Mouse (Mus musculus) right cerebral cortex, adult 18-20 months (tissue): ENCODE results near the gene Sugct.
A peak's percentile ranks its signal among the peaks of the same experiment; 100 is the strongest.

Experiments
- DNase-seq: peaks from one replicate; pipeline ENCODE4 v3.0.0; 2022; ENCODE audit warnings: mixed read lengths

Sugct gene

DNA sequence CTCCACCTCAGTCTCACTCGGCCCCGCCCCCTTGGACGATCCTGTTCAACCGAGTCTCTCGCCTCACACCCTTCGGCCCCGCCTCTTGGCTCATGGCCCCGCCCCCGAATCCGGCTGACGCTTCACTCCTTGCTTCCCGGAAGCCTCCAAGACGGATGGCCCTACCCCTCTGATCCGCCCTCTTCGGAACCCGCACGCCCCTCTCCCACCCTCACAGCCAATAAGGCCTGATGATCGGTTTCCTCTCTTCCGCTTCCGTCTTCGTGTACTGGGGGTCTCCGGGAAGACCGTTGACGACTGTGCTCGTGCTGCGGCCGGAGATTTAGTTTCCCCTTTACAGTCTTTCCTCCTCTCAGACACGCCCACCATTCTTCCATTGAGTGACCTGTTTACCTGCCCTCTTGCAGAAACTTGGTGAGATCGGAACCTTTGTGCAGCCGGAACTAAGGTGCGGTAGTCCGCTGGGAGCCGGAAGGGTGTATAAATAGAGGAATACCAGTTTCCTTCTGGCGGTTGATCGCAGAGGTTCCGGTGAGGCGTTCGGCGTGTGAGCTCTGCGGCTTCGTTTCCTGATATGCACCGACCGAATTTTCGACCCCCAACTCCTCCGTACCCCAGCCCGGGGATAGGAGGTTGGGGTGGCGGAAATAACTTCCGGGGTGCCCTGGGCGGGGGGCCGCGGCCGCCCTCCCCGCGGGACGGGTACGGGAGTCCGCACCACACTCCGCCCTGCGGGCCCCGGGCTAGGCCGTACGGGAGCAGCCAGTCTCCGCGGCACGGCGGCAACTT lies at the start of gene Sugct, which contains the start of gene Mplkip:
Sugct (minus strand) TSS at position 643 of the 789 bp plus-strand sequence.
Mplkip (plus strand) TSS at position 282 of the 789 bp plus-strand sequence.
- DNase-seq, result peak; percentile 100

DNA sequence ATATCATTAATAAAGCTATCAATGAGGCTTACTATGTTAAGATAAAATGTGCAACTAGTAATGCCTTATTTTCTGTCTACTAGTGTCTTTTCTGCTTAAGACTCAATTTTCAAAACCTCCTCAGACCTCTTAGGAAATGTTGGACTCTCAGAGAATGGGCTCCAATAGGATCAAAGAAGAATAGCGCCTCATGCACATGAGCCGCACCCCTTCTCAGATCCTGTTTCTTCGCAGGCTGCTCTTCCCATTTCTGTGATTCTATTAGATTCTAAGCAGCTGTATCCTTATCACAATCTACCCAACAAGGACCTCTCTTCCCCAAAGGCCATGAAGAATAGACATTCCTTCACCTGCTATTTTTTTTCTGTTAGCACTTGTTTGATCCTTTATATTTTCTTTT lies 33.4 kb upstream of the Sugct start:
- DNase-seq, result no peak

DNA sequence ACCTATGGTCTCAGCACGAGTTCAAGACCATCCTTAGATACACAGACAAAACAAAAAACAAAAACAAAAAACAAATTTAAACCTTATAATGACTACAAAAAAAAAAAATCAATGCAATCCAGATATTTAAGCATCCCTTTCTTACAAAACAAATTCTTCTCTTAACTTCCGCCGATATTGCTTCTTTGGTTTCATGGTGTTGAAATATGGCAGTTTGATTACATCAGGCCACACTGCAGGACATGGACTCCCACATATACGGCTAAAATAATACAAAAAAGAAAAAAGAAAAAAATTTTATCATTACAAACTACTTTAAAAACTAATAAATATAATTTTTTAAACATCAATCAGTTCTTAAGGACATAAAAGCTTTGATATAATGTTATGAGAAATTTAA lies 32.6 kb upstream of the Sugct start:
- DNase-seq, result no peak

DNA sequence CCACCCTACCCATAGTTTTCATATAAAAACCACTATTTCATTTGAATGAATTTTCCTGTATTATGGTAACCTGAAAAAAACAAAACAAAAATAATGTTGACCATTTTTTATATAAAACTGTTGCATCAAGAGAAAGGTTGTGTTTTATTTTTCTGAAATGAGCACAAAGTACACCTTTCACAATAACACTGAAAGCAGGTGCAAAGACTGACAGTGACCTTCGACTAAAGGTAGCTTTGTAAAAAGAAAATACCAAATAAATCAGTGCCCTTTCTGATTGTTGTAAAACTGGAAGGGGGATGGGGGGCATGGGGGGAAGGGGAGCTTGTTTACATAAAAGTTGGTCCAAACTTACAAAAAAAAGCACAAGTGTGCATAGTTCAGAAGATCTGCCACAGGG lies 22.0 kb upstream of the Sugct start:
- DNase-seq, result no peak

DNA sequence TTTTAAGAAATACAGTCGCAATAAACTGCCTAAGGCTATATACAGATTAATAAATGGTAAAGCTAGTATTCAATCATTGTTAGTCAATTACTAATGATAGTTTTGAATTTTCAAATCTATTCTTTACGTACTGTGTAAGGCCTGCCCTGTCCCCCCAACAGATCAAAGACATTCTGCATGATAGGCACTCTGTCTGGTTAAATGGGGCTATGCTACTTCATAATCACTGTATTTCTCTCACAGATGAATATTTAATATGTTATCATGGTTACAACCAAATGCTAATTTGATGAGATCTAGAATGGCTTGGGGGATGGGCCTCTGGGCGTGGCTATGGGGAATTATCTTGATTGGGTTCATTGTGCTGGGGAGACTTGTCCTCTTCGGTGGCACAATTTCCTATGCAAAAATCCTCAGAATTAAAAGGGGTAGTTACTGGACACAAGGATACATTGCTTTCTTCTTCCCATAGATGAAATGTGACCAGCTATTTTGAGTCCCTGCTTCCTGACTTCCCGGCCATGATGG lies 13.5 kb upstream of the Sugct start:
- DNase-seq, result no peak

DNA sequence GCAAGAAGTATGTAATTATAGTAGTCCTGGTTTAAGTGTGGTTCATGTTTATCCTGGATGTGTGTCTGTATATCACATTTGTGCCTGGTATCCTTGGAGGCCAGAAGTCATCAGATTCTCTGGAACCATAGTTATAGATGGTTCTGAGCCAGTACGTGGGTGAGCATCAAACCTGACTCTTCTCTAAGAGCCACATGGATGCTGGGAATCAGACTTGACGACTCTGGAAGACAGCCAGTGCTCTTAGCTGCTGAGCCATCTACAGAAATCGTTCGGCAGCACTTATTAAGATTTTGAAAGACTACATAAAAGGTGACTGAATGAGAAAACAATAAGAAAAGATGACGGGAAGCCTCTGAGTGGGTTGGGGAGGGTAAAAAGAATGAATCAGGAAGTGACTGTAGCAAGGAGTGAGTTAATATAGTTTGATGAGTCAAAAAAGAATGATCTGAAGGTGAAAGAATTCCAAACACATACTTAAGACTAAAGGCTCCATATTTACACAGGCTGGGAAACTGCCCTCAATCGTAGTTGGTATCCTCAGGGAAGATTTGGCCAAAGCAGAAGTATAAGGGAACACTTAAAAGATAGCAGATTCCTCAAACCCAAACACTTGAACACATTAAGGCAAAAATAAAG lies 10.0 kb upstream of the Sugct start:
- DNase-seq, result peak; percentile 39

DNA sequence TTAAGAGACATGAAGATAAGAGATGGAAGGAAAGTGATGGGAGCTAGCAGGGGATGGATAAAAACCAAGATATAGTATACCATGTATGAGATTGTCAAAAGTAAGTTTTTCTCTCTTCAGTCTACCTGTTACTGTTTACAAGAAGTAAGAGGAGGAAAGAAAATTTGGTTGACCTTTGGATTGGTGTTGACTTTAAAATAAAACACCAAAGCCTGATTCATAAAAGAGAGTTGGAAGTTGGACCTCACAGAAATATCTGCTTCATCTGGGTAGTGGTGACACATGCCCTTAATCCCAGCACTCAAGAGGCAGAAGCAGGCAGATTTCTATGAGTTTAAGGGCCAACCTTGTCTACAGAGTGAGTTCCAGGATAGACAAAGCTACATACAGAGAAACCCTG lies 7.0 kb upstream of the Sugct start:
- DNase-seq, result no peak

DNA sequence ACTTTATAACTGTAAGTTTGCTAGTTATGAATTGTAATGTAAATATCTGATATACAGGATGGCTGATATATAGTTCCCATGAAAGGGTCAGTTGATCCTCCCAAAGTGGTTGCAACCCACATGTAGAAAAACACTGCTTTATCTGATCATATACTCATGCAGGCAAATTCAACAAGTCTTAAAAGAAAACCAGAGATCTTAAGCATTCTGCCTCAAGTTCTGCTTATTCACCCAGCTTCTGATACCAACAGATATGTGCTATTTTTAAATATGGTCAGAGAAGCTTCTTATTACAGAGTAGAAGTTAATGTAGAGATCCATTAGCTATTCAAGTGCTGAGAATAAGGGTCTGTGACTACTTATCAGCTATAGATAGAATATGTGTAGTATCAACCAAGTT lies 6.0 kb upstream of the Sugct start:
- DNase-seq, result no peak

DNA sequence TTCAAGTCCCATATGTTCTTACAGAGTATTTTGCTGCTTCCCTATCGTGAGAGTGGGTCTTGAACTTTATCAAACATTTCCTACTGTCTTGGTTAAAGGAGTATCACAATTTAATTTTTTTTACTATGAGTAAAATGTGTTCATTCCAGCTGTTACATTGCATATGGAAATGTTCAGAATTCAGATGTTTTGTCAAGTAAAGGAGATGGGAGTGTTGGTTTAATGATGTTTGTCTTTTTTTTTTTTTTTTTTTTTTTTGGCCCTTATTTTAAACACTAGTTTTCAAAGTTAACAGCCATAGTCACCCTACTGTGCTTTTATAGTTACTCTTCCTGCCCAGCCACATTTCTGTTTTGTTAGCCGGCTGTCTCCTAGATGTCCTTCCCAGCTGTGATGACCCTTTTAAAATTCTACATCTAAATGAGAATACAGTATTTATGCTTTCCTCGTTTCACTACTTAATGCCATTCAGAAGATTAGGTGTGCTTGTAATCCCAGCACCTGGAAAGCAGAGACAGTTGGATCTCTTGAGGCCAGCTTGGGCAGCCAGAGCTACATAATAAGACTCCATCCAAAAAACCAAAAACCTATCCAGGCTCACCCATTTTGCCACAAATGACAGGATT lies 4.8 kb upstream of the Sugct start:
- no peak for DNase-seq

DNA sequence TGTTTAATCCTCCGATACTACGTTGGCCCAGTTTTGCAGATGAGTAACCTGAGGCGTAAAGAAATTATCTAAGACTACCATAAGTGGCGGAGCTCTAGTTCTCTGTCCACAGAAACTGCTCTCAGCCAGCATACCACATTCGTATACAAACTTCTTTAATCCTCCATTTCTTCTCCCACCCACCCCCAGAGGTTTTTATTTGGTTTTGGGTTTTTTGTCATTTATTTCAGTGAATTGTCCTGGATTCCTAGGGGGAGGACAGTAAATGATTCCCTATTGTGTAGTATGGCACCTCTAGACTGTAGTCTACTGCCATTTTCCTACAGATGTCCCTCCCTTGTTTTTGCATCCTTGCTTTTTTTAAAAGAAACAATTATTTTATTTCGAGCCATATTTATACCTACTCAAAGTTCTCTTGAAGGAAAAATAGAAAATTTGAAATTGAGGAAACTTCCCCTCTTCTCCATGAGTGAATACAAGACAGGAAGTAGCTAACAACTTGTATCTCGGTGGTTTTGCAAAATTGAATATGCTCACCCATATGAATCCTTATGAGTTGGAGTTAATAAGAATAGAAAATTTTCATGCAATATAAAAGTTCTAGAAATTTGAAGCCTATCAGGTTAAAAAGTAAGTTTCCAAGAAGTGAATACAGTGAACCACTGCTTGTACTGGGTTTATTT lies 686 bp upstream of the Sugct start:
- no peak for DNase-seq

DNA sequence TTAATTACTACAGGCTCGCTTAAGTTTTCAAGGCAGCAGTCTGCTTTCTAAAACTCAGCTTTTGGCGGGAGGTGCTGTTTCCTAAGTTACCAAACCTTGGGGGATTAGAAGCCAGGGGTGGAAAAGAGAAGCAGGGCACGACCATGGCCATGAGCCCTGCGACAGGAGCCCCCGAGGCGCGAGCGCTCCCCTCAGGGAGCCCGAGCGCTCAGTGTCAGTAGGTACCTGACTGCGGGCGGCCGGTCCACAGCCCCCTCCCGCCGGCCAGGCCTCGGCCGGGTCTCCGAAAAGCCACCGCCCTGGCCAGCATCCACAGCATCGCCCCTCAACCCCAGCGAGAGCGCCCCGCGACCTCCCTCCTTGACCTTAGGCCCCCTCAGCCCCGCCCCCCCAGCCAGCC lies 939 bp downstream of the Sugct start:
- no peak for DNase-seq

DNA sequence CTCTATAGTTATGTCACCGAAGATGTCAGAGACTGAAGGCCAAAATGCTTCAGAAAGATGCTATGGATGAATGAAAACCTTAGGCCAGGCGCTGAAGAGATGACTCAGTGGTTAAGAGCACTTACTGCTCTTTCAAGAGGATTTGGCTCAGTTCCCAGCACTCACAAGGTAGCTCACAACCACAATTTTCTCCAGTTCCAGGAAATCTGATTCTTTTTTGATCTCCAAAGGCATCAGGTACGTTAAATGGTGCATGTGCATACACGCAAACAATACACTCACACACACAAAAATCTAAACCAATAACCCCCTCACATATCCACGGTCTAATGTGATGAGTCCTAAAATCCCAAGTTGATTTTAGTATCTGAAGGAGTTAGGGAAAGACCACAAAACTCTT lies 1.5 kb downstream of the Sugct start:
- no peak for DNase-seq

DNA sequence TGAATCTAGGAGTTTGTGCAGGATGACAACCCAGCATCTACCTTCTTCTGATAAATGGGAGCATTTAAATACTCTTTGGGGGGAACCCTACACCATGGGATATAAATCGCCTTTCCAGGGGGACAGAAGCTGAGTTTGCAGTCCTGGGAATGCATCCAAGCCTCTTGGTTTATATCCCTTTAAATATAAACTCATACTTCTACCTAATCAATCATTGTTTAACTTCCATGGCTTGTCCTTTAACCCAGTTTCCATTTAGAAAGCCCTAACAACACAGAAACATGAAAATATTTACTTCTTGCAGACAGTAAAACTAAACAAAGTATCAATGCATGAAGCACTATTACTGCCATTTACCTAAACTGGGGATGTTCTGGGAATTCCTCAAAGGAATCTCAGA lies 3.9 kb downstream of the Sugct start:
- DNase-seq, result no peak

DNA sequence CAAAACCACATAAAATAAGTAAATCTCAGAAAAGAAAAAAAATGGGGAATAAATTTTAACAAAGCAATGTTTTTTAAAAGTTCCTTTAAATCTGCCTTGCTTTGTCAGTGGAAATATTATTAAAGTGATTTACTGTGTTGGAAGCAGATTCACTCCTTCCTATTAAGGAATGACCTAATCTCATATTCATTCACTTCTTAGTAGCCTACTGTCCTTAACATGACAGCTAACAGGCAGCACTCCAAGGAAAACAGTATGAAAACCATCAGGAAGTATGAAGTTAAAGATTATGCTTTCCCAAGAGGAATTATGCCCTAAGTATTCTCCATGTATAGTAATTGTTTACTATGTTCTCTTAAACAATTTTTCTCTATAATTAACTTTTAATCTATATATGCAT lies 4.7 kb downstream of the Sugct start:
- DNase-seq, result no peak

DNA sequence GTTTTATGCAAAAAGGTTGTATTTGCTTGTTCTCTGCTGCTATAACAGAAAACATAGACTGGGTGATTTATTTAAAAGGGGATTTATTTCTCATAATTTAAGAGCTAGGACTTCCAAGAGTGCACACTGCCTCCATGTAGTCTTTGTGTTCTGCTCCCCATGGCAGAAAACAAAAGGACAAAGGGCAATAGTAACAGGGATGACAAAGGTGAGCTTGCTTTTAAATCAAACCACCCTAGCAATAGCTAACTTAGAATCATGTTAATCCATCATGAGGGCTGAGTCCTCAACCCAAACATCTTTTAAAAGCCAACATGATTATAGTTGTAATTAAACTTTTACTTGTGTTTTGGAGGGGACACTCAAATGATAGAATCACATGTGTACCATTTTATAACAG lies 5.9 kb downstream of the Sugct start:
- DNase-seq, result no peak

DNA sequence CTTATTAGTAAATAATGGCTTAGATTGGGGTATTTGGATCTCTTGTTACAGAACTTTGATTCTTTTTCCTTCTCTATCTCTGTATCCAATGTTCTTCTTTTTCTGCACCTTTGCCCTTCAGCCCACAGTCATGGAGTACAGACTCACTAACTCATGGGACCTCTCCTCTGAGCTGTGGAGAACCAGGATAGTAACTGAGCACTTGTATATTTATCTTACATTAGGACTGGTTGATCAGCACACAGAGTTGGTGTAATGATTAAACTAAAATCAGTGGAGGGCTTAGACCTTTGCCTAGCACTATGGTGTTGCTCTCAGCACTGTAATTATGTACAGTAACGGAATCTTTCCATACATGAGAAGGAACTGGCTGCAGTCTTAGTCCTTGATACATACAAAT lies 24.2 kb downstream of the Sugct start:
- DNase-seq, result no peak

DNA sequence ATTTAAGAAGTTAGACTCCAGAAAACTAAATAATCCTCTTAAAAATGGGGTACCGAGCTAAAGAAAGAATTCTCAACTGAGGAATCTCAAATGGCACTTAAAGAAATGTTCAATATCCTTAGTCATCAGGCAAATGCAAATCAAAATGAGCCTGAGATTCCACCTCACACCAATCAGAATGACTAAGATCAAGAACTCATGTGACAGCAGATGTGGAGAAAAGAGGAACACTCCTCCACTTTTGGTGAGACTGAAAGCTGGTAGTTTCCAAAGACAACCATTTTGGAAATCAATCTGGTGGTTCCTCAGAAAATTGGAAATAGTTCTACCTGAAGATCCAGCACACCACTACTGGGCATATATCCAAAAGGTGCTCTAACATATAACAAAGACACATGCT lies 28.0 kb downstream of the Sugct start:
- no peak for DNase-seq

DNA sequence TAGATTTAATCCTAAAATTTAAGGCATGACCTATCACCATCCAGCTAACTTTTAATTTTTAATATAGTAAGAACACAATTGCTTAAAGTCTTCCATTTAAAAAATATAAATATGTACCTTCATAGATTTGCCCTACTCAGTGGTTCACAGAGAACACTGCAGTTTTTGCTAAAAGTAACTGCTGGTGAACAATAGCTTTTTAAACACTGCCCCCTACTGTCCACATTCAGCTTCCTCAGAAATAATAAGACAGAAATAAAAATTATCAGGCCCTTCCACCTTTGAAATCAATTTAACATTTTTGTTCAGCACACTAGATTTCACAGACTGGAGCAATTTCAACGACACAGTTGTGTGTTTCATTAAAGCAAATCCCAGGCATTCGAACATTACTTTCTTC lies 53.1 kb downstream of the Sugct start:
- DNase-seq, result no peak

DNA sequence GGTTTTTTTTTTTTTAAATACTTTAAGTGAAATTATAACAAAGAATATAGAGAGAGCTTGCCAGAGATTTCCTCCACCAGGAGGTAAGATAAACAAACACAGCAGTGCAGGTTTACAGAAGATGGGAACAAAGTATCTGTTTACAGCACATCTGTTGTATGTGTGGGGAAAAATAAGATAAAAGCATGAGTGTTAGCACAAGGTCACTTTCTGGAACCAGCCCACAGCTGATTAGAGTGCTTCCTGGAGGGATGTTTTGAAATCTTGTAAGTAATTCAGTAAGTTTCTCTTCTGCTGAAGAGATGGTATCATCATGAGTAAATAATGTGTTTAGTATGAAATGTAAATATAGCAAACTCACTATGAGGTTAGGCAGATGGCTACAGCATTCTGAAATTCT lies 57.3 kb downstream of the Sugct start:
- no peak for DNase-seq

DNA sequence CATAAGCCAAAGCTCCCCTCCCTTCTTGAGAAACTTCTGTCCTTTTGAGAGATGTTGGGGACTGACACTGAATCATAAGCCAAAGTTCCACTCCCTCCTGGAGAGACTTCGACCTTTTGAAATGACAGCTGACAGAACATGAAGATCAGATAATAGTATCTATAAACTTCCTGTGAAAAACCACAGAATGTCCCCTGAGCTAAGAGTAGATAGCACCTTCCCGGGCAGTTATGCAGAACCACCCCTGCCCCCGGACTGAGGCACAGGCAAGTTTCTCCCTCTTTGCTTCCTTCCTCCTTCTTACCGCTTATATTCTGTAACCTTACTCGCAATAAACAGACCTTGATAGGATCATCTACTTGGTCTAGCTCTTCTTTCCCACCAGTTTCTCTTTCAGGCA lies 68.2 kb downstream of the Sugct start:
- no peak for DNase-seq

DNA sequence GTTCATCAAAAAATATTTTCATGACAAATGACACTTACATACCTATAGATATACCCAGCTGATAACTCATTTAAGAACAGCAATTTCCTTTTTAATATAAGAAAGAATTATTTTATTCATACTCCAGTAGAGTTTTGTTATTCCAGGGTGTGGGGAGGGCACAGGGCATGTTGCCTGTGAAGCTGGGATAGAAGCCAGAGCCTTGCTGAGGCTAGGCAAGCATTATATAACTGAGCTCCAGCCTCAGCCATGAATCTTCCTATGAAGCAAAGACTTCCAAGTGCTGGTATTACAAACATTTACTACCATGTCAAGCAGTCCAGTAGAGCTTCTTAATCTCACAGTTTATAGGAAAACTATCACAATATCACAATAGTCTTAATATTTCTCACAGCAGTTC lies 70.4 kb downstream of the Sugct start:
- no peak for DNase-seq

DNA sequence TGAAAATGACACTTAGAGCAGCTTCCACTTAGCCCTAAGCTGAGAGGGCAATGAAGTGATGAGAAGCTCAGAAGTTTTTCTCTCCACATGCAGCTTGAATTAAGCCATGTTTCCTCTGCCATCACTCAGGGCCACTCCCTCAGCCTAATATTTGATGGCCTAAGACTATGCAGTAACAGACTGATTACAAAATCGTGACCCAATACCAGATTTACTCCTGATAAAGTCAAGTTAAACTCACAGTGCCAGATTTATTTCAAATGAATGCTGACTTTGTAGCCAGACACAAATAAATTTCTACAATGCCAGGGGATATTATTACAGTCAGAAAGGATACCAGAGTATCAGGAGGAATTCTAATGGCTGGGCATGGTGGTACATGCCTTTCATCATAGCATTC lies 89.1 kb downstream of the Sugct start:
- no peak for DNase-seq

DNA sequence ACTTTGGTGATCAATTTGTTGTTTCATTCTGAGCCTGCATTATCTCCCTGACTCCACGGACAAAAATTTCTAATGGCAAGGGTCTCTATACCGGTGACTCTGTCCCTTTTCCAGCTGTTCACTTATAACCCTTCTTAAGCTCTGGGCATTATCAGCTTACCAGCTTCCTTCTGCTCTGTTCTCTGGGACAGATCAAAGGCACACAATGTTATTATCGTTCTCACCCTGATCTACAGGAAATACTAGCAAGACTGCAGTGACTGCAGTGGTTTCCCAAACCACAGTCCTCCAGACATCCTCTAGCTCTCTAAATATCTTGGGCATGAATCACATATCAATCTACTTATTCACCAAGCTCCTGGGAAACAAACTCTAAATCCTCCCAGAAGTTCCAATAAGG lies 90.7 kb downstream of the Sugct start:
- DNase-seq, result no peak
